Mouse (Mus musculus) thymus, postnatal 36 days (tissue): Measurements from ENCODE around the gene Col4a3bp.
"Not testable (repeated sequence)": the region's sequence is repeated elsewhere in the genome, so short reads cannot be mapped to it uniquely, and the experiment has no call there.

Experiments used
- DNase-seq, 2 experiments: peaks; one replicate each; pipeline ENCODE4 v3.0.0; 2022; ENCODE audit warnings: mixed read lengths in 2 of 2

Col4a3bp gene

GRCm38 (mm10) chr13:96656673-96657072 lies 114.3 kb downstream of the Col4a3bp start:
- DNase-seq: no peak

- DNase-seq: no peak
Measured at GRCm38 (mm10) chr13:96658936-96659335, 116.5 kb downstream of the Col4a3bp start.

GRCm38 (mm10) chr13:96660095-96660860 lies 117.9 kb downstream of the Col4a3bp start:
- DNase-seq: no peak

GRCm38 (mm10) chr13:96663120-96663519 lies 120.7 kb downstream of the Col4a3bp start:
- not testable (repeated sequence) for DNase-seq

- DNase-seq: no peak
Measured at GRCm38 (mm10) chr13:96664419-96664974, 122.1 kb downstream of the Col4a3bp start.

GRCm38 (mm10) chr13:96670019-96670405 lies 127.6 kb downstream of the Col4a3bp start:
- DNase-seq: no peak

GRCm38 (mm10) chr13:96670406-96671077 lies 128.1 kb downstream of the Col4a3bp start, which contains the start of gene Hmgcr:
TSS of gene Hmgcr (minus strand) at chr13:96670936.
- peak; percentile 95 to 98 for DNase-seq

GRCm38 (mm10) chr13:96671078-96671905 lies 128.9 kb downstream of the Col4a3bp start:
- no peak for DNase-seq

- DNase-seq: no peak
Measured at GRCm38 (mm10) chr13:96671906-96672234, 129.5 kb downstream of the Col4a3bp start.

- DNase-seq: no peak
Measured at GRCm38 (mm10) chr13:96672276-96672675, 129.9 kb downstream of the Col4a3bp start.

GRCm38 (mm10) chr13:96673817-96674216 lies 131.4 kb downstream of the Col4a3bp start:
- DNase-seq: no peak

- DNase-seq: no peak
Measured at GRCm38 (mm10) chr13:96675756-96676155, 133.3 kb downstream of the Col4a3bp start.

- DNase-seq: no peak
Measured at GRCm38 (mm10) chr13:96677071-96677470, 134.7 kb downstream of the Col4a3bp start.

GRCm38 (mm10) chr13:96678616-96679015 lies 136.2 kb downstream of the Col4a3bp start:
- DNase-seq: no peak

GRCm38 (mm10) chr13:96680163-96681087 lies 138.0 kb downstream of the Col4a3bp start:
- DNase-seq: no peak

- DNase-seq: no peak
Measured at GRCm38 (mm10) chr13:96681088-96681620, 138.7 kb downstream of the Col4a3bp start.

GRCm38 (mm10) chr13:96684779-96685178 lies 142.4 kb downstream of the Col4a3bp start:
- no peak for DNase-seq

GRCm38 (mm10) chr13:96687261-96687660 lies 144.8 kb downstream of the Col4a3bp start:
- no peak for DNase-seq
